Mouse (Mus musculus) liver, embryonic 16.5 days (tissue): ENCODE measurements around the gene B3gntl1. TPM values are rescaled to one million over a fixed set of nuclear protein-coding genes. Genes with fewer than 3 reads are reported as not detected.
A peak's percentile ranks its signal among the peaks of the same experiment; 100 is the strongest.

Experiments
- ATAC-seq: fragments of 200-750 bp; cut with Nextera tagmentation; 2 replicates; pipeline ENCODE4 v1.8.0; 2017; ENCODE audit warnings: low read depth, mild to moderate bottlenecking, moderate number of reproducible peaks, moderate library complexity
- H3K27ac ChIP-seq: fragments of 300-500 bp; sonication (generic); 2 replicates; pipeline ENCODE4 v1.5.1; 2014; ENCODE audit warnings: mild to moderate bottlenecking, low read length
- H3K27me3 ChIP-seq: fragments of 300-500 bp; sonication (generic); 2 replicates; pipeline ENCODE4 v1.6.1; 2014; ENCODE audit warnings: low read depth, low read length, mixed read lengths; ENCODE audit not compliant: control insufficient read depth, insufficient read depth
- H3K36me3 ChIP-seq: fragments of 300-500 bp; sonication (generic); 2 replicates; pipeline ENCODE4 v1.6.1; 2014; ENCODE audit warnings: mild to moderate bottlenecking; ENCODE audit not compliant: control insufficient read depth, insufficient read depth
- H3K4me1 ChIP-seq: fragments of 300-500 bp; sonication (generic); 2 replicates; pipeline ENCODE4 v1.6.1; 2014; ENCODE audit warnings: low read depth, low read length, mixed read lengths; ENCODE audit not compliant: control insufficient read depth
- H3K4me2 ChIP-seq: fragments of 300-500 bp; sonication (generic); 2 replicates; pipeline ENCODE4 v1.6.1; 2014; ENCODE audit warnings: low read depth, low read length, mixed read lengths
- H3K4me3 ChIP-seq: fragments of 300-500 bp; sonication (generic); 2 replicates; pipeline ENCODE4 v1.5.1; 2014; ENCODE audit warnings: low read depth, mild to moderate bottlenecking, low read length
- H3K9ac ChIP-seq: fragments of 300-500 bp; sonication (generic); 2 replicates; pipeline ENCODE4 v1.6.1; 2014; ENCODE audit warnings: low read depth, low read length
- H3K9me3 ChIP-seq: fragments of 300-500 bp; sonication (generic); replicated peaks from 2 replicates; pipeline ENCODE4 v1.6.1; 2016; ENCODE audit warnings: low read length; ENCODE audit not compliant: control insufficient read depth
- whole genome bisulfite sequencing: fragments of 180-500 bp; shearing (Covaris S2); extraction: QIAGEN DNeasy Blood & Tissue Kit; methylation state at CpG from one replicate; pipeline ENCODE4 v1.1.7; 2014; ENCODE audit not compliant: insufficient replicate concordance; 5-methylcytosine and 5-hydroxymethylcytosine counted together
- polyA plus RNA-seq: library from polyadenylated mRNA; unstranded; fragments of >200 nt; fragmentation: Nextera tagmentation; extraction: Ambion mirVana; gene quantifications from 2 replicates; pipeline ENCODE4 v1.2.1, GENCODE M21; 2015

Gene B3gntl1
- polyA plus RNA-seq, 1 experiment from 2014 or later: 1.8 TPM

- Histone ChIP-seq H3K36me3 (no peaks in the 10 kb centered on the region), H3K27ac (no peak overlapping the region), H3K9me3 (no peaks in the 10 kb centered on the region), H3K9ac (no peak overlapping the region), H3K4me2 (no peak overlapping the region), H3K4me3 (no peak overlapping the region), H3K27me3 (no peaks in the 10 kb centered on the region), H3K4me1 (no peaks in the 10 kb centered on the region)
- WGBS: 46% methylated on average over 2 of the region's 2 CpGs
- no peak for ATAC-seq
Observed at GRCm38 (mm10) chr11:121688024-121688423, 15.1 kb upstream of the B3gntl1 start.

- Histone ChIP-seq H3K4me3 (no peak overlapping the region), H3K27me3 (no peaks in the 10 kb centered on the region), H3K9ac (no peak overlapping the region), H3K4me2 (no peak overlapping the region), H3K4me1 (no peaks in the 10 kb centered on the region), H3K9me3 (no peaks in the 10 kb centered on the region), H3K27ac (no peak overlapping the region), H3K36me3 (no peaks in the 10 kb centered on the region)
- 39% methylated on average over 5 of the region's 5 CpGs for WGBS
- ATAC-seq: peak; percentile 30; the same call in 1 of the 2 replicates
Observed at GRCm38 (mm10) chr11:121686674-121687073, 13.7 kb upstream of the B3gntl1 start.

GRCm38 (mm10) chr11:121686091-121686490 is 13.1 kb upstream of the B3gntl1 start:
- Histone ChIP-seq H3K4me2 (no peak overlapping the region), H3K4me1 (no peaks in the 10 kb centered on the region), H3K36me3 (no peaks in the 10 kb centered on the region), H3K9ac (no peak overlapping the region), H3K9me3 (no peaks in the 10 kb centered on the region), H3K4me3 (no peak overlapping the region), H3K27ac (no peak overlapping the region), H3K27me3 (no peaks in the 10 kb centered on the region)
- ATAC-seq: no peak
- 57% methylated on average over 4 of the region's 4 CpGs for WGBS

GRCm38 (mm10) chr11:121685491-121686001 is 12.6 kb upstream of the B3gntl1 start:
- Histone ChIP-seq H3K36me3 (no peaks in the 10 kb centered on the region), H3K27me3 (no peaks in the 10 kb centered on the region), H3K9me3 (no peaks in the 10 kb centered on the region), H3K4me1 (no peaks in the 10 kb centered on the region), H3K4me2 (no peak overlapping the region), H3K4me3 (no peak overlapping the region), H3K27ac (no peak overlapping the region), H3K9ac (no peak overlapping the region)
- 49% methylated on average over 6 of the region's 6 CpGs for WGBS
- ATAC-seq: peak; percentile 17; the same call in 1 of the 2 replicates

- Histone ChIP-seq H3K27ac (no peak overlapping the region), H3K9me3 (no peaks in the 10 kb centered on the region), H3K9ac (no peak overlapping the region), H3K4me1 (no peaks in the 10 kb centered on the region), H3K27me3 (no peaks in the 10 kb centered on the region), H3K4me2 (no peak overlapping the region), H3K36me3 (no peaks in the 10 kb centered on the region), H3K4me3 (no peak overlapping the region)
- no peak for ATAC-seq
- WGBS: 58% methylated on average over 3 of the region's 3 CpGs
Observed at GRCm38 (mm10) chr11:121683243-121683642, 10.3 kb upstream of the B3gntl1 start.

GRCm38 (mm10) chr11:121680750-121681149 is 7.8 kb upstream of the B3gntl1 start:
- 0 out of 2 replicates have a peak, but pooled peaks have one; percentile 30 for ATAC-seq
- 37% methylated on average over 5 of the region's 5 CpGs for WGBS

GRCm38 (mm10) chr11:121679581-121679980 is 6.6 kb upstream of the B3gntl1 start:
- H3K4me1 ChIP-seq: no peaks in the 10 kb centered on the region
- WGBS: 65% methylated on average over 2 of the region's 2 CpGs
- H3K4me3 ChIP-seq: no peak overlapping the region
- no peaks in the 10 kb centered on the region for H3K27me3 ChIP-seq
- ATAC-seq: no peak
- H3K4me2 ChIP-seq: no peak overlapping the region
- H3K27ac ChIP-seq: no peak overlapping the region
- H3K9ac ChIP-seq: no peak overlapping the region
- H3K36me3 ChIP-seq: no peaks in the 10 kb centered on the region
- H3K9me3 ChIP-seq: no peaks in the 10 kb centered on the region

More at GRCm38 (mm10) chr11:121680750-121681149, 7.8 kb upstream of the B3gntl1 start:
- Histone ChIP-seq H3K4me1 (no peaks in the 10 kb centered on the region), H3K9me3 (no peaks in the 10 kb centered on the region), H3K9ac (no peak overlapping the region), H3K4me2 (no peak overlapping the region), H3K27me3 (no peaks in the 10 kb centered on the region), H3K36me3 (no peaks in the 10 kb centered on the region), H3K27ac (no peak overlapping the region), H3K4me3 (no peak overlapping the region)

- Histone ChIP-seq H3K9me3 (no peaks in the 10 kb centered on the region), H3K4me2 (no peak overlapping the region), H3K27ac (no peak overlapping the region), H3K36me3 (no peaks in the 10 kb centered on the region), H3K4me3 (no peak overlapping the region), H3K27me3 (no peaks in the 10 kb centered on the region), H3K9ac (no peak overlapping the region), H3K4me1 (peaks cover 8% of the 10 kb centered on the region)
- no peak for ATAC-seq
- 69% methylated on average over 2 of the region's 2 CpGs for WGBS
Observed at GRCm38 (mm10) chr11:121676836-121677235, 3.9 kb upstream of the B3gntl1 start.

GRCm38 (mm10) chr11:121673629-121674028 is 676 bp upstream of the B3gntl1 start:
- Histone ChIP-seq H3K4me1 (peaks cover 8% of the 10 kb centered on the region), H3K27ac (peak overlapping the region; percentile 41), H3K9ac (peak overlapping the region; percentile 53), H3K36me3 (no peaks in the 10 kb centered on the region), H3K9me3 (no peaks in the 10 kb centered on the region), H3K4me3 (peak overlapping the region; percentile 73), H3K4me2 (peak overlapping the region; percentile 95), H3K27me3 (no peaks in the 10 kb centered on the region)
- WGBS: 50% methylated on average over 7 of the region's 7 CpGs
- no peak for ATAC-seq
